Mouse (Mus musculus) erythroblast, embryonic 14.5 days (primary cell): ENCODE measurements around the gene Cfap97d1. TPM values are rescaled to one million over a fixed set of nuclear protein-coding genes. Genes with fewer than 3 reads are reported as not detected.

Source experiments
- H3K27me3 ChIP-seq: 2 replicates; pipeline ENCODE4 v1.6.1; 2012; ENCODE audit warnings: inconsistent platforms; ENCODE audit not compliant: control insufficient read depth
- H3K36me3 ChIP-seq: 2 replicates; pipeline ENCODE4 v1.6.1; 2012; ENCODE audit warnings: mild to moderate bottlenecking, inconsistent platforms; ENCODE audit not compliant: control insufficient read depth
- H3K4me1 ChIP-seq: 2 replicates; pipeline ENCODE4 v1.6.1; 2012; ENCODE audit warnings: inconsistent platforms; ENCODE audit not compliant: control insufficient read depth
- H3K4me3 ChIP-seq: replicated peaks from 2 replicates; pipeline ENCODE3; 2012; ENCODE audit warnings: moderate library complexity, mild to moderate bottlenecking, inconsistent platforms
- H3K9me3 ChIP-seq: 2 replicates; pipeline ENCODE4 v1.6.1; 2012; ENCODE audit warnings: low read length, inconsistent platforms, mixed read lengths; ENCODE audit not compliant: control insufficient read depth
- GATA1 ChIP-seq: IDR thresholded peaks from 2 replicates; pipeline ENCODE4 v1.6.1; 2012; ENCODE audit warnings: low read length, inconsistent platforms, mixed read lengths
- TAL1 ChIP-seq: IDR thresholded peaks from 3 replicates; pipeline ENCODE4 v1.6.1; 2012; ENCODE audit warnings: low read length, inconsistent platforms, mixed read lengths
- polyA plus RNA-seq: library from polyadenylated mRNA; stranded (reverse); fragments of >175 nt; gene quantifications from 2 replicates; pipeline ENCODE4 v1.2.3, GENCODE M21; 2012

The Cfap97d1 gene
- not detected in 2 replicates for polyA plus RNA-seq

GRCm38 (mm10) chr11:101984054-101985025 lies at the start of gene Cfap97d1:
Gene Cfap97d1, plus strand, starts transcription at chr11:101984279.
- Histone ChIP-seq H3K36me3 (no peaks in the 10 kb centered on the region), H3K27me3 (peaks cover 70% of the 10 kb centered on the region), H3K4me3 (peak within 1 kb of the TSS; percentile 59), H3K9me3 (no peaks in the 10 kb centered on the region), H3K4me1 (peaks cover 19% of the 10 kb centered on the region)
- TF ChIP-seq TAL1 (no peak), GATA1 (no peak)

GRCm38 (mm10) chr11:101935743-101936142 lies 48.3 kb upstream of the Cfap97d1 start:
- TF ChIP-seq TAL1 (no peak), GATA1 (no peak)
- Histone ChIP-seq H3K4me3 (no peak overlapping the region), H3K27me3 (peaks cover 36% of the 10 kb centered on the region), H3K9me3 (no peaks in the 10 kb centered on the region), H3K36me3 (no peaks in the 10 kb centered on the region), H3K4me1 (no peaks in the 10 kb centered on the region; the same call in 1 of the 2 replicates)

GRCm38 (mm10) chr11:101936421-101936820 lies 47.7 kb upstream of the Cfap97d1 start:
- TF ChIP-seq TAL1 (no peak), GATA1 (no peak)
- no peak overlapping the region for H3K4me3 ChIP-seq
- H3K9me3 ChIP-seq: no peaks in the 10 kb centered on the region
- no peaks in the 10 kb centered on the region for H3K36me3 ChIP-seq
- H3K27me3 ChIP-seq: peaks cover 39% of the 10 kb centered on the region
- H3K4me1 ChIP-seq: no peaks in the 10 kb centered on the region; the same call in 1 of the 2 replicates

GRCm38 (mm10) chr11:101937108-101937507 lies 47.0 kb upstream of the Cfap97d1 start:
- no peaks in the 10 kb centered on the region for H3K36me3 ChIP-seq
- H3K4me3 ChIP-seq: peak overlapping the region; percentile 30
- peaks cover 39% of the 10 kb centered on the region for H3K27me3 ChIP-seq
- H3K9me3 ChIP-seq: no peaks in the 10 kb centered on the region
- no peaks in the 10 kb centered on the region; the same call in 1 of the 2 replicates for H3K4me1 ChIP-seq
- TF ChIP-seq TAL1 (no peak), GATA1 (no peak)

- no peaks in the 10 kb centered on the region for H3K9me3 ChIP-seq
- no peak overlapping the region for H3K4me3 ChIP-seq
- peaks cover 17% of the 10 kb centered on the region for H3K27me3 ChIP-seq
- no peaks in the 10 kb centered on the region for H3K4me1 ChIP-seq
- H3K36me3 ChIP-seq: no peaks in the 10 kb centered on the region
- TF ChIP-seq TAL1 (no peak), GATA1 (no peak)
These were observed 41.0 kb upstream of the Cfap97d1 start for GRCm38 (mm10) chr11:101943055-101943454.

GRCm38 (mm10) chr11:101946525-101946924 lies 37.6 kb upstream of the Cfap97d1 start:
- no peak overlapping the region for H3K4me3 ChIP-seq
- no peaks in the 10 kb centered on the region for H3K4me1 ChIP-seq
- no peak for TF ChIP-seq TAL1
- no peak for TF ChIP-seq GATA1
- H3K9me3 ChIP-seq: no peaks in the 10 kb centered on the region
- no peaks in the 10 kb centered on the region for H3K36me3 ChIP-seq
- peaks cover 2% of the 10 kb centered on the region; the same call in 1 of the 2 replicates for H3K27me3 ChIP-seq

GRCm38 (mm10) chr11:101950021-101950420 lies 34.1 kb upstream of the Cfap97d1 start:
- Histone ChIP-seq H3K4me3 (no peak overlapping the region), H3K27me3 (peaks cover 22% of the 10 kb centered on the region), H3K4me1 (peaks cover 6% of the 10 kb centered on the region), H3K36me3 (no peaks in the 10 kb centered on the region), H3K9me3 (no peaks in the 10 kb centered on the region)
- TF ChIP-seq GATA1: no peak

GRCm38 (mm10) chr11:101952541-101953341 lies 31.3 kb upstream of the Cfap97d1 start:
- peaks cover 22% of the 10 kb centered on the region for H3K27me3 ChIP-seq
- H3K4me1 ChIP-seq: peaks cover 6% of the 10 kb centered on the region
- H3K9me3 ChIP-seq: no peaks in the 10 kb centered on the region
- no peak overlapping the region for H3K4me3 ChIP-seq
- no peak for TF ChIP-seq GATA1
- no peak for TF ChIP-seq TAL1
- no peaks in the 10 kb centered on the region for H3K36me3 ChIP-seq

- no peak overlapping the region for H3K4me3 ChIP-seq
- H3K9me3 ChIP-seq: no peaks in the 10 kb centered on the region
- no peaks in the 10 kb centered on the region for H3K36me3 ChIP-seq
- H3K4me1 ChIP-seq: peaks cover 6% of the 10 kb centered on the region
- peaks cover 22% of the 10 kb centered on the region for H3K27me3 ChIP-seq
- TF ChIP-seq TAL1: no peak
- no peak for TF ChIP-seq GATA1
These were observed 30.6 kb upstream of the Cfap97d1 start for GRCm38 (mm10) chr11:101953441-101953840.
